Mouse (Mus musculus): Measurements from ENCODE around the gene Ankrd66. TPM values are rescaled to one million over a fixed set of nuclear protein-coding genes. Genes with fewer than 3 reads are reported as not detected.

Ankrd66 gene
- polyA plus RNA-seq, 1 experiment, result 0.59 TPM

- no peak for TF ChIP-seq CTCF (IDR thresholded peaks at IDR 0.05; ENCODE audit: borderline replicate concordance, insufficient read depth, low read depth, low read length)
- TF ChIP-seq POLR2A (IDR thresholded peaks at IDR 0.05; ENCODE audit: borderline replicate concordance, insufficient read depth, low read length), result no peak
- Histone ChIP-seq H3K4me3 (replicated peaks; ENCODE audit: insufficient read depth, low read depth, low read length) (no peak overlapping the region), H3K27me3 (ENCODE audit: control insufficient read depth, insufficient read depth, low read length) (no peaks in the 10 kb centered on the region), H3K4me1 (ENCODE audit: control insufficient read depth, insufficient read depth, low read length) (no peaks in the 10 kb centered on the region), H3K27ac (ENCODE audit: insufficient read depth, low read length) (no peak overlapping the region)
- 98% methylated on average over 4 of the region's 4 CpGs for WGBS
- DNase-seq, result no peak
Measured at GRCm38 (mm10) chr17:43531192-43531591, 12.2 kb downstream of the Ankrd66 start.

- no peak overlapping the region for H3K27ac ChIP-seq (ENCODE audit: insufficient read depth, low read length)
- DNase-seq, result no peak
- no peaks in the 10 kb centered on the region for H3K27me3 ChIP-seq (ENCODE audit: control insufficient read depth, insufficient read depth, low read length)
- no peaks in the 10 kb centered on the region for H3K4me1 ChIP-seq (ENCODE audit: control insufficient read depth, insufficient read depth, low read length)
- no peak overlapping the region for H3K4me3 ChIP-seq (replicated peaks; ENCODE audit: insufficient read depth, low read depth, low read length)
- TF ChIP-seq POLR2A (IDR thresholded peaks at IDR 0.05; ENCODE audit: borderline replicate concordance, insufficient read depth, low read length), result no peak
- 24% methylated on average over 2 of the region's 2 CpGs for WGBS
Measured at GRCm38 (mm10) chr17:43530507-43530906, 12.9 kb downstream of the Ankrd66 start.

- Histone ChIP-seq H3K4me1 (ENCODE audit: control insufficient read depth, insufficient read depth, low read length) (no peaks in the 10 kb centered on the region), H3K4me3 (replicated peaks; ENCODE audit: insufficient read depth, low read depth, low read length) (no peak overlapping the region), H3K27ac (ENCODE audit: insufficient read depth, low read length) (no peak overlapping the region), H3K27me3 (ENCODE audit: control insufficient read depth, insufficient read depth, low read length) (no peaks in the 10 kb centered on the region)
- no peak for DNase-seq
- WGBS, result 75% methylated on average over 3 of the region's 3 CpGs
- TF ChIP-seq POLR2A (IDR thresholded peaks at IDR 0.05; ENCODE audit: borderline replicate concordance, insufficient read depth, low read length), result no peak
- TF ChIP-seq CTCF (IDR thresholded peaks at IDR 0.05; ENCODE audit: borderline replicate concordance, insufficient read depth, low read depth, low read length), result no peak
Measured at GRCm38 (mm10) chr17:43520166-43520565, 23.3 kb downstream of the Ankrd66 start.

- no peak overlapping the region for H3K27ac ChIP-seq (ENCODE audit: insufficient read depth, low read length)
- H3K27me3 ChIP-seq (ENCODE audit: control insufficient read depth, insufficient read depth, low read length), result no peaks in the 10 kb centered on the region
- no peak for TF ChIP-seq POLR2A (IDR thresholded peaks at IDR 0.05; ENCODE audit: borderline replicate concordance, insufficient read depth, low read length)
- TF ChIP-seq CTCF (IDR thresholded peaks at IDR 0.05; ENCODE audit: borderline replicate concordance, insufficient read depth, low read depth, low read length), result peak; percentile 58; the same call in 1 of the 2 replicates
- 26% methylated on average over 18 of the region's 18 CpGs for WGBS
- no peaks in the 10 kb centered on the region for H3K4me1 ChIP-seq (ENCODE audit: control insufficient read depth, insufficient read depth, low read length)
- H3K4me3 ChIP-seq (replicated peaks; ENCODE audit: insufficient read depth, low read depth, low read length), result no peak overlapping the region
- peak; percentile 39 to 46 for DNase-seq
Measured at GRCm38 (mm10) chr17:43518644-43519409, 24.6 kb downstream of the Ankrd66 start.

GRCm38 (mm10) chr17:43510782-43511181 is 32.7 kb downstream of the Ankrd66 start:
- H3K4me1 ChIP-seq (ENCODE audit: control insufficient read depth, insufficient read depth, low read length), result no peaks in the 10 kb centered on the region
- no peak for TF ChIP-seq POLR2A (IDR thresholded peaks at IDR 0.05; ENCODE audit: borderline replicate concordance, insufficient read depth, low read length)
- TF ChIP-seq CTCF (IDR thresholded peaks at IDR 0.05; ENCODE audit: borderline replicate concordance, insufficient read depth, low read depth, low read length), result no peak
- H3K27me3 ChIP-seq (ENCODE audit: control insufficient read depth, insufficient read depth, low read length), result no peaks in the 10 kb centered on the region
- H3K4me3 ChIP-seq (replicated peaks; ENCODE audit: insufficient read depth, low read depth, low read length), result no peak overlapping the region
- no peak overlapping the region for H3K27ac ChIP-seq (ENCODE audit: insufficient read depth, low read length)
- 51% methylated on average over 4 of the region's 4 CpGs for WGBS
- DNase-seq, result no peak

- Histone ChIP-seq H3K27me3 (ENCODE audit: control insufficient read depth, insufficient read depth, low read length) (no peaks in the 10 kb centered on the region), H3K4me3 (replicated peaks; ENCODE audit: insufficient read depth, low read depth, low read length) (no peak overlapping the region), H3K27ac (ENCODE audit: insufficient read depth, low read length) (no peak overlapping the region), H3K4me1 (ENCODE audit: control insufficient read depth, insufficient read depth, low read length) (no peaks in the 10 kb centered on the region)
- no peak for DNase-seq
- 79% methylated on average over 6 of the region's 6 CpGs for WGBS
- no peak for TF ChIP-seq POLR2A (IDR thresholded peaks at IDR 0.05; ENCODE audit: borderline replicate concordance, insufficient read depth, low read length)
- no peak for TF ChIP-seq CTCF (IDR thresholded peaks at IDR 0.05; ENCODE audit: borderline replicate concordance, insufficient read depth, low read depth, low read length)
Measured at GRCm38 (mm10) chr17:43504594-43504934, 38.9 kb downstream of the Ankrd66 start.

GRCm38 (mm10) chr17:43503861-43504593 is 39.4 kb downstream of the Ankrd66 start:
- no peaks in the 10 kb centered on the region for H3K27me3 ChIP-seq (ENCODE audit: control insufficient read depth, insufficient read depth, low read length)
- TF ChIP-seq CTCF (IDR thresholded peaks at IDR 0.05; ENCODE audit: borderline replicate concordance, insufficient read depth, low read depth, low read length), result no peak
- TF ChIP-seq POLR2A (IDR thresholded peaks at IDR 0.05; ENCODE audit: borderline replicate concordance, insufficient read depth, low read length), result no peak
- no peak overlapping the region for H3K4me3 ChIP-seq (replicated peaks; ENCODE audit: insufficient read depth, low read depth, low read length)
- no peak overlapping the region for H3K27ac ChIP-seq (ENCODE audit: insufficient read depth, low read length)
- DNase-seq, result no peak
- WGBS, result 81% methylated on average over 4 of the region's 4 CpGs
- H3K4me1 ChIP-seq (ENCODE audit: control insufficient read depth, insufficient read depth, low read length), result no peaks in the 10 kb centered on the region

- no peak for DNase-seq
- 86% methylated on average over 9 of the region's 9 CpGs for WGBS
- TF ChIP-seq CTCF (IDR thresholded peaks at IDR 0.05; ENCODE audit: borderline replicate concordance, insufficient read depth, low read depth, low read length), result no peak
- TF ChIP-seq POLR2A (IDR thresholded peaks at IDR 0.05; ENCODE audit: borderline replicate concordance, insufficient read depth, low read length), result no peak
- H3K27me3 ChIP-seq (ENCODE audit: control insufficient read depth, insufficient read depth, low read length), result no peaks in the 10 kb centered on the region
- no peaks in the 10 kb centered on the region for H3K4me1 ChIP-seq (ENCODE audit: control insufficient read depth, insufficient read depth, low read length)
- no peak within 1 kb of the TSS for H3K4me3 ChIP-seq (replicated peaks; ENCODE audit: insufficient read depth, low read depth, low read length)
- H3K27ac ChIP-seq (ENCODE audit: insufficient read depth, low read length), result no peak within 1 kb of the TSS
Measured at GRCm38 (mm10) chr17:43502592-43502991, 40.8 kb downstream of the Ankrd66 start, which contains the start of gene Mep1a. Gene Mep1a (minus strand): TSS chr17:43502812.
